Mouse (Mus musculus) urinary bladder, postnatal 10 days (tissue): ENCODE data around the gene Ank3.

Experiments
- DNase-seq: peaks from one replicate; pipeline ENCODE4 v3.0.0; 2022; ENCODE audit warnings: low spot score

The Ank3 gene

DNA sequence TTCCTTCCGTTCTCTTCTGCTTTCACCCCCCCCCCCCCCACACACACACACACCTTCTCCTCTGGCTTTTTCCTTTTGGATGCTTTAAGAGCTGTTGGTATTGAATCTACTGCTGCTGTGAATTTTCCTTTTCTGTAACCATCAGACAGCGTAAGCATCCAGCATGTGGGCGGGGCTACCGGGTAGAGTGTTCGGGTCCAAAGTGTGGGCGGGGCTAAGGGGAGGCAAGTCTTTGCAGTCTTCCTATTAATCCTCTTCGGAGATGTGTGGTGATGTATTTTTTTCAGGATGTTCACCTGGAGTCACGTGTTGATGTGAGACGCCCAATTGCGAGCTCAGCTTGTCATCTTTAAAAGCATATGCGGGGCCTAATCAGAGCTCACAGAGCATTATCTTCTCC lies 379.2 kb downstream of the Ank3 start:
- no peak for DNase-seq

DNA sequence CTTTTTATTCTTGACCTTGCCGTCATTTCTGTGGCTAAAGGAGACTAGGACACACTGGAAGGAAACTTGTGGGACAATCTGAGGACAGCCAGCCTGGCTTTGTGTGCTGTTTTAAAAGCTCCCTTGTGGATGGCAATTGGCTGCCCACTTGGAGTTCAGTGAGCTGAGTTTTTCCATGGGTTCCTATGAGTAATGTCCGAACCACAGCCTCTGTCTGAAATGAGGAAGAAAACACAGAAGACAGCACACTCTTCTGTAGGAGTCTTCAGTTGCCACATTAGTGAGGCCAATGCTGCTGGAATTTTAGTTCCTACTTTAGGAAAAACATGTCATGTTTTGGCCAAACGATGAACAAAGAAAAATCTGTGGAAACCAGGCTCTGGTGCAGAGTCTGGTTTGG lies 380.7 kb downstream of the Ank3 start:
- no peak for DNase-seq

- no peak for DNase-seq
These were observed 382.9 kb downstream of the Ank3 start for GRCm38 (mm10) chr10:69781491-69781890.

DNA sequence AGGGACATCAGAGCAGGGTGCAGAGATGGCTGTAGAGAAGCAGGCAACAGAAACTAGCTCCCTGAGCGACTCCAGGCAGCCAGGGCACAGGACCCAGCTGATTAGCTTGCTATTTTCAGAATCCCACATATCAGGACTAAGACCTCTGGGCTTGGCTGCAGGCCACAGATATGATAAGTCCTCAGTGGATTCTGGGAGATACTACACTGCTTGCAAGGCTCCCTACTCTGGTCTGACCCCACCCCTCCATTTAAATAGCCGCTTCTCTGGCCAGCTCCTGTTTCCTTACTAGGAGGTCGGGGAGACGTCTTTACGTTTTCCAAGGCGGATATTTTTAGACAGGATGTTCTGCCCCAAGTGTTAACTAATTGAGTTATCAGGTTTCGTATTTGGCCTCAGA lies 386.7 kb downstream of the Ank3 start:
- no peak for DNase-seq

DNA sequence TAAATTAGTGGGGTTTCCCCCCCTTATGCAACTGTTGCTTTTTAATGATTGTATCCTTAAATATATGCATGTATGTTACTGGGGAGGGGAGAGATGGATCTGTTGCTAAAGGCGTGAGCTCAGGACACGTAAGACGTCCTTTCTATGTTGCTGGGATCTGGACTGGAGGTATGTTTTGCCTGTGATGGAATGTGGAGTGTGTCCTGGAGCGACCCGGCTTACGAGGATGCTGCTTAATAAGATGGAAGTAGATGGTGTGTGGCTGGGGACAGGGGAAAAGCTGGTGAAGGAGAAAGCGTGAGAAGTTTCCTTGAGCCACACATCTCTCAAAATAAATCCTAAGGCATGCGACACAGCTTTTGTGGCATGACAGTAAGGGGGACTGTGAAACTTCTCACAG lies 387.1 kb downstream of the Ank3 start:
- DNase-seq = no peak

DNA sequence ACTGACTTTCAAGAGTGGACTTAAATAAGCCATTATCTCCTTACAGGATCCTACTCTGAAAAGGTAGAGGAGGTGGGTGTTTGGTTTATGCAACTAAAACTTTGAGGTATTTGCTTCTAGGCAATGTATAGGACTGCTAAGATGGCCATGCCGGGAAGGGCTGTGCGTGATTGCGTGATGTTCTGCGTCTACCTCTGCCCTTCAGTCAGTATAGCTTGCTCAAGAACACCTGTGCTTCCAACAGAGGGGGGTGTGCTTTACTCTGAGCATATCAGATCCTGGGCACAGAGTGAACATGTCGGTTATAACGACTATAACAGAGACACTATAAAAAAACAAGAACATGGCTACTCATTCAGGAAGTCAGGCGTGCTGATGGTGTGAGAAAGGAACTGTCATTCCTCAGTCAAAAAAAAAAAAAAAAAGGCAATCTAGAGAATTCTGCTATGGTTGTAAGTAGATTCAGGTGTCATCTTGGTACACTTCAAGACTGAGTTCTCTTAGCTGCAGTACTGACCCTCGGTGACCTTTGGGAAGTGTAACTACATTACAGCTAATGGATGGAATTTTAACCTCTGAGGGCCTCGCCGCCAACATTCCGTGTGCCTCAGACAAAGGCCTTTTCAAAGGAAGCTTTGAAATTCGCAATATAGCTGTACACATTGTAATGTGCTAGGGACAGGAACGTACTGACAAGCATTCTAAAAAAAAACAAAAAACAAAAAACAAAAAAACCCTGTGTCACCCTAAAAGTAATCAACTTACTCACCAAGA lies 387.8 kb downstream of the Ank3 start:
- DNase-seq = no peak

DNA sequence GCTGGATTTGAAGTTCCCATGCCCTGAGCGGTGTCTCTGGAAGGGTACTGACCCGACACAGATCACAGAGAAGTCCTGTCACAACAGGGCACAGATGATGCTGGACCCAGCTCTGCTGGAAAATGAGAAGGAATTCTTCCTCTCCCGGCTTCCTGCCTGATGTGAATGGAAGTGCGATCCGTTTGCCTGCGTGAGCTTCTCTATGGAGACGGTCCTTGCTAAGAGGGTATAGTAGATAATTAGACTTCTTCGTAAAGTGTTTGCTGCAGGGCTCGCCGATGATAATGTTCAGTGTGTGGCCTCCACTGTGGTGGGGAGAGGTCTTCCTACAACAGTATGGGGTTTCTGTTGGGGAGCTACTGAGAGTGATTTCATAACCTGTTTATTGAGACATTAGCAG lies 388.8 kb downstream of the Ank3 start:
- no peak for DNase-seq

GRCm38 (mm10) chr10:69790606-69791005 lies 392.0 kb downstream of the Ank3 start:
- no peak for DNase-seq

GRCm38 (mm10) chr10:69791951-69792350 lies 393.4 kb downstream of the Ank3 start:
- no peak for DNase-seq

GRCm38 (mm10) chr10:69792400-69792799 lies 393.8 kb downstream of the Ank3 start:
- no peak for DNase-seq

- no peak for DNase-seq
These were observed 394.5 kb downstream of the Ank3 start for GRCm38 (mm10) chr10:69793079-69793478.

GRCm38 (mm10) chr10:69795656-69796055 lies 397.1 kb downstream of the Ank3 start:
- DNase-seq = no peak

DNA sequence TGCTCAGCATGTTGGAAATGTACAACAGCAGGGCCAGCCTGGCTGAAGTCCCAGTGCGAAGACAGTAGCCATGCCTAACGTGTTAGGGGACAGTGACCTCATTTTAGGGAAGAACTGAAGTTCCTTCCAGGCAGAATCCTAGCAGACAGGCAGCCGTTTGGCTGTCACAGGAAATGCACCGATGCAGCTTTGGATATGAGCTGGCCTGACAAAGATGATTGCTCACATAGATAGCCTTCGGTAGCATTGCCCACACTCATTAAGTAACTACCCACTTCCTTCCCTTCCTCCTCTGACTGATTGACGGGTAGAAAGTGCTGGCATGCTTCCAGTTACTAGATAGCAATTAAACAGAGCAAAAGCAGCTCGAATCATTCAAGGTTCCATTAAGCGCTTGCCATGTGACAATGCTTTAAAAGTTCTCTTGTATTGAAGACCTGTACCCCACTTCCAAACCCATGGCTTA lies 397.9 kb downstream of the Ank3 start:
- no peak for DNase-seq

- no peak for DNase-seq
These were observed 404.7 kb downstream of the Ank3 start for GRCm38 (mm10) chr10:69803135-69803756.

DNA sequence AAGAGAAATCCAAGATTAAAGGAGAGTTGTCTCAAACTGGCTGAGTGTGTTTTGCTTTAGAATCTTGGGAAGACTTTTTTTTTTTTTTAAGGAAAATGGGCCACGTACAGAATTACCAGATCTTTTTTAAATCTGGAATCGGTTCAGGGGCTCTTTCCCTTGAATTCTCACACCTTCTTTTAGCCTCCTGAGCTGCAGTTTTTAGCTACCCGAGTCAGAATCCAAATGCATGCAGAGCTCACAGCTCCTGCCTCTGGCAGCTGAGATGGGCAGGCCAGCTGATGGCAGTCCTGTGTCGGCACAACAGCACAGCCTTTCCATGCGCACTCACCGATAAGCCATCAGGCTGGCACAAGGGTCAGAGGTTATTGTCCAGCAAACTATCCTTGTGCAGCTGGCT lies 406.0 kb downstream of the Ank3 start:
- DNase-seq = no peak

DNA sequence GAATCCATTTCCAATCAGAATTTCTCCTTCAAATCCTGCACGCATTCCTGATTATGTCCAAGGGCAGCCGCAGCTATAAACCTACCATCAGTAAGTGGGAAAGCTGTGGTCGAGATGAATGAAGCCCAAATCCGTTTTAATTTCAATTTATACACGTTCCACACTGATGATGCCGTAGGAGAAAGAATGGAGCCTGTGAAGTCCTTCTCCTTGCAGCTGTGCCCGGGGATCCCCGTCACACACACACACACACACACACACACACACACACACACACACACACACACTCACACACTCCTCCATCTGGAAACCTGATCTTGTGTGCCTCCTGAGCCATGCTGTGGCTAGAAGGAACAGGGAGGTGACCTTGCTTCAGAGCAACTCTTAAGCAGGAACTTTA lies 412.2 kb downstream of the Ank3 start:
- DNase-seq = no peak

DNA sequence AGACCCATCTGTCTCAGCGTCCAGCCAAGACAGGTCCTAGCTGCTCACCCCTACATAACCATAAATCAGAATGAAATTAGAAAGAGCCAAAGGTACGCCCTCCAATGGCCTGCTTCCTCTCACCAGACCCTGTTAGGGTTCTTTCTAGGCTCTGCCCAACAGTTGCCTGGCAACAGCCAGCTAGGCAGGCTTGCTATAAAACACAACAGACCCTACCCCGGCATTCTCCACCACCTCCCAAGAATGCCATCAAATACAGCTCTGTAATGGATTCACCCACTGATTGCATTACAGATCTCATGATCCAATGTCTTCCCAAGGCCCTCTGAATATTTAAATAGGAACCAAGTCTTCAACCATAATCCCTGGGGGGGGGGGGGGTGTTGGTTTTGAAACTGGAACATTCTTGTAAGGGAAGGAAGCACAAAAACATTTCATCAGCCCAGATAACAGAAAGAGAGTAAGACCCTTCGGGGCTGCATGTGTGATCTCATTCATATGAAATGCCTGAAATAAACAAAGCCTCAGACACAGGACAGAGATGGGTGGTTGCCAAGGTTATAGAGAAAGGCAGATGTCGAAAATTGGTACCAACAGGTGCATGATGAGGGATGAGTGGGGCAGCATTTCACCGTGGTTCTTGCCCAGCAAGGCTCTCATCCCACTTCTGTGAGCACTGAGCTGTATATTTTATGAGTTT lies 415.4 kb downstream of the Ank3 start:
- DNase-seq = no peak

DNA sequence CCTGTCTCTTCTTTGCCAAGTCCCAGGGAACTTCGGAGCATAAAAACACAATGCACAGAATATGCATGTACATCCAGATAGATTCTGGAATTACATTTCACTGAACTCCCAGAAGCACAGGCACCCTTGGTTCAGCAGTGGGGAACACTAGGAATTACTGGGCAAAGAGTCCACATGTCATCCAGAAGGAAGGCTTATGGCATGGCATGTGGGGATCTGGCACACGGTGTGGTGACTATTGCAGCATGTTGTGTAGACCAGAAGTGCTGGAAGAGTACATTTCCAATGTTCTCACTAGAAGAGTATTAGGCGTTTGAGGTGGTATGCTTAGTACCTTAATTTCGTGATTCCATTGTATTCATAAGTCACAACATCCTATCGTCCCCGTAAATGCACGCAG lies 422.7 kb downstream of the Ank3 start:
- no peak for DNase-seq

- DNase-seq = no peak
These were observed 430.2 kb downstream of the Ank3 start for GRCm38 (mm10) chr10:69828770-69829169.

DNA sequence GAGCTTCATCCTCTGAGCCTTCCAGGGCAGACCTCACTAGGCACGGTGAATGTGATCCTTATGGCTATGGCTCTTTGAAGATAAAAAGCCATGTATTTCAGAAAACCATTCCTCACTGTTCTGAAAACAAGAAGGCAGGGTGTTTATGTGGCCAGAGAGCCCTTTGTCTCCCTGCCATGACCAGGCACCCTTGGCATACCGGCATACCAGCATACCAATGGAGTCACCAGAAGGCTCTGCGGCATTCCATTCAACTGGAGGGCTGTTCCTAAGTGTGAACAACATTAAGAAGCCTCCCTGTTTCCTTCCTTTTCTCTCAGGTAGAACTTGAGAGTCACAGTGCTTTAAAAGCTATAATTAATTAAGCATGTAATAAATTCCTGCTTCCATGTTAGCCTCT lies 430.7 kb downstream of the Ank3 start:
- DNase-seq = no peak

DNA sequence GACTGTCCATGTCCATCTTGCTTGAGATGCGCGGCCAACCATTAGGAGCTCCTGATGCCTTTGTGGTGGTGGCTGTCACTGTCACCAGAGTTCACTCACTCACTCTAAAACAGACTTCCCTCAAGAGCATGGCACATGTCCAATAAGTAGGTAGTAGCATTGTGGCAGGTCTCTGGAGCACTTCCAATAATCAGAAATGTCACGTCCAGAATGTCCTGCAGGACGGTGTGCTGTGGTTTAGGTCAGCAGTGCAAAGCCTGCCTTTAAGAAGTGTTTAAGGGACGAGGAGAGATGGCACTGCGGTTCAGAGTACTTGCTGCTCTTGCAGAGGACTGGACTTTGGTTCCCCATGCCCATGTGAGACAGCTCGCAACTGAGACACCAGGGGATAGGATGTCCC lies 433.0 kb downstream of the Ank3 start:
- no peak for DNase-seq

DNA sequence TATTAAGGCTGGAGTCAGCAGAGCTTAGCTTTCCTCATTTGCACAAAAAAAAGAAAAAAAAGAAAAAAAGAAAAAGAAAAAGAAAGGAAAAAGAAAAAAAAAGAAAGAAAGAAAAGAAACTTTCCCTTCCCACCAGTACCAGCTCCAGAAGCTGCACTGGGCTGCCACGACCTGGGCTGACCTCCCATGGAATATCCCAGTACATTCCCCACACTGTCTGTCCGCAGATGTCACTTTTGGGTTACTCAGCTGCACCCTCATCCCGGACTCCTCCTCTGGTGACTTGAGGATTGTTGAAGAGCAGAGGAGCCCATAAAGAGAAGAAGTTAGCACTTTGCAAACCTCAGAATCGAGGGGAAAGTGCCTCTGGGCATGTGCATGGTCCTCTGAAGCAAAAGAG lies 433.7 kb downstream of the Ank3 start:
- DNase-seq = no peak

- DNase-seq = no peak
These were observed 434.2 kb downstream of the Ank3 start for GRCm38 (mm10) chr10:69832822-69833221.
